Mouse (Mus musculus) kidney, postnatal 0 days (tissue): ENCODE results near the gene Tmem270. TPM values are rescaled to one million over a fixed set of nuclear protein-coding genes. Genes with fewer than 3 reads are reported as not detected.
"Not testable (repeated sequence)": the region's sequence is repeated elsewhere in the genome, so short reads cannot be mapped to it uniquely, and the experiment has no call there.

Source experiments
- ATAC-seq: fragments of 200-750 bp; cut with Nextera tagmentation; replicated peaks from 2 replicates; pipeline ENCODE4 v1.8.0; 2017; ENCODE audit warnings: low read depth, moderate number of reproducible peaks, moderate TSS enrichment, moderate library complexity; ENCODE audit not compliant: low FRiP score
- DNase-seq: peaks from one replicate; pipeline ENCODE4 v3.0.0-alpha.2; 2016; ENCODE audit warnings: low spot score
- H3K27ac ChIP-seq: fragments of 300-500 bp; sonication (generic); 2 replicates; pipeline ENCODE4 v1.5.1; 2014; ENCODE audit warnings: mild to moderate bottlenecking
- H3K27me3 ChIP-seq: fragments of 300-500 bp; sonication (generic); 2 replicates; pipeline ENCODE4 v1.6.1; 2014; ENCODE audit warnings: low read length, mixed read lengths; ENCODE audit not compliant: insufficient read depth
- H3K36me3 ChIP-seq: fragments of 300-500 bp; sonication (generic); 2 replicates; pipeline ENCODE4 v1.6.1; 2014; ENCODE audit warnings: low read length, mixed read lengths; ENCODE audit not compliant: insufficient read depth
- H3K4me1 ChIP-seq: fragments of 300-500 bp; sonication (generic); replicated peaks from 2 replicates; pipeline ENCODE4 v1.6.1; 2014; ENCODE audit warnings: antibody characterized with exemption, low read length, mixed read lengths; ENCODE audit not compliant: insufficient read depth
- H3K4me2 ChIP-seq: fragments of 300-500 bp; sonication (generic); 2 replicates; pipeline ENCODE4 v1.6.1; 2014; ENCODE audit warnings: mild to moderate bottlenecking, low read length, moderate library complexity, mixed read lengths
- H3K4me3 ChIP-seq: fragments of 300-500 bp; sonication (generic); replicated peaks from 2 replicates; pipeline ENCODE4 v1.5.1; 2014; ENCODE audit warnings: low read depth, low read length
- H3K9ac ChIP-seq: fragments of 300-500 bp; sonication (generic); 2 replicates; pipeline ENCODE4 v1.6.1; 2014; ENCODE audit warnings: low read depth, low read length
- H3K9me3 ChIP-seq: fragments of 300-500 bp; sonication (generic); replicated peaks from 2 replicates; pipeline ENCODE4 v1.6.1; 2016; ENCODE audit warnings: low read length, inconsistent platforms, mixed read lengths
- CTCF ChIP-seq: IDR thresholded peaks from 2 replicates; pipeline ENCODE4 v1.5.1; 2016; ENCODE audit warnings: antibody characterized with exemption, low read depth, mild to moderate bottlenecking, moderate library complexity
- WGBS: fragments of 180-500 bp; shearing (Covaris S2); extraction: QIAGEN DNeasy Blood & Tissue Kit; methylation state at CpG from one replicate; pipeline ENCODE4 v1.1.7; 2014; 5-methylcytosine and 5-hydroxymethylcytosine counted together
- polyA plus RNA-seq: library from polyadenylated mRNA; unstranded; fragments of >200 nt; fragmentation: Nextera tagmentation; extraction: Ambion mirVana; gene quantifications from 2 replicates; pipeline ENCODE4 v1.2.1, GENCODE M21; 2015

Tmem270 gene
- polyA plus RNA-seq, 1 experiment from 2014 or later = not detected

- Histone ChIP-seq H3K4me3 (peak overlapping the region; percentile 40), H3K27ac (peak overlapping the region; percentile 84), H3K4me1 (peaks cover 5% of the 10 kb centered on the region; the same call in 1 of the 2 replicates), H3K27me3 (no peaks in the 10 kb centered on the region), H3K9ac (peak overlapping the region; percentile 61), H3K36me3 (no peaks in the 10 kb centered on the region), H3K4me2 (peak overlapping the region; percentile 30), H3K9me3 (no peaks in the 10 kb centered on the region)
- 17% methylated on average over 43 of the region's 43 CpGs for WGBS
- TF ChIP-seq CTCF = no peak
- DNase-seq (no peak), ATAC-seq (no peak)
Observed at GRCm38 (mm10) chr5:134946063-134946856, 39.7 kb upstream of the Tmem270 start.

- H3K27ac ChIP-seq = peak overlapping the region; percentile 84
- no peak for TF ChIP-seq CTCF
- DNase-seq = no peak
- no peak for ATAC-seq
- H3K36me3 ChIP-seq = no peaks in the 10 kb centered on the region
- H3K4me3 ChIP-seq = peak overlapping the region; percentile 40
- no peaks in the 10 kb centered on the region for H3K9me3 ChIP-seq
- 37% methylated on average over 19 of the region's 19 CpGs for WGBS
- peak overlapping the region; percentile 61 for H3K9ac ChIP-seq
- H3K27me3 ChIP-seq = no peaks in the 10 kb centered on the region
- peak overlapping the region; percentile 30 for H3K4me2 ChIP-seq
- H3K4me1 ChIP-seq = no peaks in the 10 kb centered on the region
Observed at GRCm38 (mm10) chr5:134945266-134945959, 38.9 kb upstream of the Tmem270 start.

GRCm38 (mm10) chr5:134944179-134944578 is 37.6 kb upstream of the Tmem270 start:
- H3K9ac ChIP-seq = no peak overlapping the region
- no peak overlapping the region for H3K27ac ChIP-seq
- 63% methylated on average over 5 of the region's 5 CpGs for WGBS
- H3K4me3 ChIP-seq = no peak overlapping the region
- no peaks in the 10 kb centered on the region for H3K4me1 ChIP-seq
- H3K27me3 ChIP-seq = no peaks in the 10 kb centered on the region
- ATAC-seq (no peak), DNase-seq (no peak)
- no peaks in the 10 kb centered on the region for H3K36me3 ChIP-seq
- no peak for TF ChIP-seq CTCF
- peak overlapping the region; percentile 30; the same call in 1 of the 2 replicates for H3K4me2 ChIP-seq
- no peaks in the 10 kb centered on the region for H3K9me3 ChIP-seq

- H3K4me1 ChIP-seq = no peaks in the 10 kb centered on the region
- H3K4me3 ChIP-seq = no peak overlapping the region
- no peak for DNase-seq
- H3K36me3 ChIP-seq = no peaks in the 10 kb centered on the region
- no peaks in the 10 kb centered on the region for H3K27me3 ChIP-seq
- no peak overlapping the region for H3K4me2 ChIP-seq
- ATAC-seq = no peak
- TF ChIP-seq CTCF = no peak
- 50% methylated on average over 2 of the region's 2 CpGs for WGBS
- no peaks in the 10 kb centered on the region for H3K9me3 ChIP-seq
- H3K27ac ChIP-seq = peak overlapping the region; percentile 25; the same call in 1 of the 2 replicates
- H3K9ac ChIP-seq = no peak overlapping the region
Observed at GRCm38 (mm10) chr5:134942740-134943139, 36.2 kb upstream of the Tmem270 start.

- 69% methylated on average over 14 of the region's 14 CpGs for WGBS
- H3K36me3 ChIP-seq = no peaks in the 10 kb centered on the region
- no peak for TF ChIP-seq CTCF
- H3K27me3 ChIP-seq = no peaks in the 10 kb centered on the region
- peak overlapping the region; percentile 25; the same call in 1 of the 2 replicates for H3K27ac ChIP-seq
- H3K4me1 ChIP-seq = no peaks in the 10 kb centered on the region
- H3K4me2 ChIP-seq = no peak overlapping the region
- ATAC-seq (0 out of 2 replicates have a peak, but pooled peaks have one; percentile 14), DNase-seq (no peak)
- H3K4me3 ChIP-seq = no peak overlapping the region
- H3K9ac ChIP-seq = no peak overlapping the region
- H3K9me3 ChIP-seq = no peaks in the 10 kb centered on the region
Observed at GRCm38 (mm10) chr5:134941472-134942209, 35.1 kb upstream of the Tmem270 start.

GRCm38 (mm10) chr5:134939554-134939953 is 33.0 kb upstream of the Tmem270 start:
- H3K27me3 ChIP-seq, H3K36me3 ChIP-seq, H3K4me2 ChIP-seq, H3K4me3 ChIP-seq, H3K4me1 ChIP-seq, H3K9me3 ChIP-seq, H3K27ac ChIP-seq, H3K9ac ChIP-seq, DNase-seq, ATAC-seq: not testable (repeated sequence)
- WGBS = 100% methylated on average over 2 of the region's 7 CpGs
